Mouse (Mus musculus) ES-CJ7 (cell line): ENCODE results near the gene Adamts9.
A peak's percentile ranks its signal among the peaks of the same experiment; 100 is the strongest.

Experiments used
- DNase-seq: peaks from one replicate; pipeline ENCODE4 v3.0.0; 2011; ENCODE audit warnings: low read depth, low spot score

The Adamts9 gene

DNA sequence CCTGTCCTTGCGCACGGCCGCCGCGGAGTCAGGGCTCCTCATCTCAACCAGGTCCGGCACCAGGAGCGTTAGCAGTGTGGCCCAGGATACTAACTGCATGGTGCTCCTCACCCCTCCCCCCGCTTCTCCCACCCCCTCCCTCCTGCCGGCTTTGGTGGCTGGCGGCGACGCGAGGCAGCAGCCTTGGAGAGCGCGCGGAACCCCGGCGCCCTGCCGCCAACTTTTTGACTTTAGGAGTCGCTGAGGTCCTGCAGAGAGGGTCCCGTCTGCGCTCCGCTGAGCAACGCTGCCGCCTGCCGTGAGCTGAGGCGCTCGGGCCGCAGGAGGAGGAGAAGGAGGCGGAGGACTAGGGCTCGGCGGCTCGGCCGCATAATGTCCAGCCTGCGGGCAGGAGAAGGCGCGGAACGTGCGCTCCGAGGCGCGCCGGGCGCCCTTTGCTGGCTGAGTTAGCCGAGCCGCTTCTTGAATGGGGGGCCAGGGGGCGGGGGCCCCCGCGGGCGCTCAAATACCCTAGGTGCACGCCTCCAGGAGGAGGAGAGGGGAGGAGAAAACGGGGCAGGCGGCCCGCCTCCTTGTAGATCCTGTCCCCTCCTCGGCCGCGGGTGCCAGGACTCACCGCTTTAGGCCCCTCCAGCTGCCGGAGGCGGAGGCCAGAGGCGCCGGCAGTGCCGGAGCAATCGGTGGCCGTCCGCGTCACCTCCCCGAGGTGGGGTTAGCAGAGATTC lies at the start of gene Adamts9:
Gene Adamts9 (minus strand): TSS at position 436 of the 725 bp plus-strand sequence.
- DNase-seq, result peak; percentile 74

GRCm38 (mm10) chr6:92991616-92992015 lies 48.3 kb upstream of the Adamts9 start:
- no peak for DNase-seq

DNA sequence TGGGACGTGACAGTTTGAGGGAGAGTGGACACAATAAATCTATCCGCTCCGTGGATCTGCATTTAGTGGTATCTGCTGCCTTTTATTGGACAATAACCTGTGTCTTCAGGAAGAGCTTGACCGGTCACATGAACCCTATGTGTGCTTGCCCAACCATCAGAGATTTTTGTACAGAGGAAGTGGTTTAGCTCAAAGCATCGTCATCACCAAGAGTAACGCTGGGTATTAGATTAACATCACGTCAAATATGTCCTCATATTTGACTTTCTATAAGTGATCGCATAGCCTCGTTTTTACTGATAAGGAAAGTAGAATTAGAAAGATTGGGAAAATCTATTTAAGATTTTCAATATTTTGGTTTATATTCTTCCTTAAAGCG lies 45.3 kb upstream of the Adamts9 start:
- no peak for DNase-seq

GRCm38 (mm10) chr6:92987846-92988619 lies 44.7 kb upstream of the Adamts9 start:
- DNase-seq, result no peak

DNA sequence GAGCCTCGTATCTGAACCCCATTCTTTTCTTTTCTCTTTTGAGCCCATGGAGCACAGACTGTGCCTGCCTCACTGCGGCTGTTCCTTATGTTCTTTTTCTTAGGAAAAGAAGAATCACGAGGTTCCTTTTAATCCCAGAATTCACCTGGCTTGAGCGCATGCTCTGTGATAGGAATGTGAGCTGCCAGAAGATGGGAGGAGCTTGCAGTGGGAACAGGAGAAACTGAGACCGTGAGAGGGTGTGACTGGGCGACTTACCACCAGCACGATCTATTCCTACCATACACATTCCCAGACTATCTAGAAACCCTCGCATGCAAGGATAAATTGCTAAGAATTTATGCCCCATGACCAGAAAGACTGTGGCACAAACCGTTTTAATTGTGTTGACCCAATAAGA lies 44.1 kb upstream of the Adamts9 start:
- peak; percentile 14 for DNase-seq

- DNase-seq, result no peak
Measured at GRCm38 (mm10) chr6:92983421-92983820, 40.1 kb upstream of the Adamts9 start.

- no peak for DNase-seq
Measured at GRCm38 (mm10) chr6:92981451-92982186, 38.3 kb upstream of the Adamts9 start.

DNA sequence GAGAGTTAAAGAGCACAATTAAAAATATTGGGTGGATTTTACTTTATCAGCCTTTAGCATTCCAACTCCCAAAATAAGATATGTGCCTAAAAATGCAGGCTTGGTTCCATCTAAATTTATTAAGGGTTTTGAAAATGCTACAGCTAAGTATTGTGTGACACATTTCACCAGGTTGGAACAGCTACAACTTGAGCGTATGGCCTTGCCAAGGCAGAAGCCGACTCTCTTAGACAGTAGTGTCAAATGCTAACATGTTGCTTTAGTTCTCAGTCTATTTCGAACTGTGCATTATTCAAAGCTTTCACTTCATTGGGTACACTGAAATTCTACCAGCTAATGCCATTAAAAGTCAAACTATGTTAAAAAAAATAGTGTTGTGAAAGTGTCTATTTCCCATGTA lies 30.0 kb upstream of the Adamts9 start:
- DNase-seq, result no peak

DNA sequence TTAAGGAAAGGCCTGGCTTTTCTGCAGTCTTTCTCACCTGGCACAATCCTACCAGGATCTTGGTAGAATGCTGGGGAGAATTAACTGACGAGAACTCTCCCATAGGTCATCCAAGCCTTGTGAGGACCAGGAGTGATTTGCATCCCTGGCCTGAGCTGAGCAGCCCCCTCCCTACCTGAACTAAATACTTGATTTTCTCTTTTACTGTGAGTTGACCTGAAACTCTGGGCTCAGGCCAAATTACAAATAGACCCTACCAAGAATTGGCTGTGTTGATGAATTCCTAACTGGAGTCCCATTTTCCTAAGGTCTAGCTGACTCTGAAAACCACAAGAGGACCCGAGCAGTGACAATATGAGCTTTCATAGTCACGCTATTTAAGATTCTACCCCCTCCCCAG lies 25.4 kb upstream of the Adamts9 start:
- DNase-seq, result no peak

DNA sequence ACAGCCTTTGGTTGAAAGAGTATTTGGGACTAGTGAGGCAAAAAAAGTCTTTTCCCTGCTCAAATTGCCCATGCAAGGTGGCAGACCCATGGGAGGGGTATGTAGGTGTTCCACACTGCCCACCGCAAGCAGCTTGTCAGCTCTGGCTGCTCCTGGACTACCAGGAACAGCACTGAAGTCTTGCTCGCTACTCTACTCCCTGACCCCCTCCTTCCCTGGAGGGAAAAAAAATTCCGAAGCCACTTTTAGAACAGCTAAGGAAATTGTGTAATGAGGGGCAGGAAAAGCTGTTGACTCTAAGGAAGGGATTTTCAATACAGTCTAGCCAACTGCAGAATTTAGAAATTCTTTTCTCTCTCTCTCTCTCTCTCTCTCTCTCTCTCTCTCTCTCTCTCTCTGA lies 24.9 kb upstream of the Adamts9 start:
- DNase-seq, result no peak

GRCm38 (mm10) chr6:92962966-92963365 lies 19.7 kb upstream of the Adamts9 start:
- no peak for DNase-seq

DNA sequence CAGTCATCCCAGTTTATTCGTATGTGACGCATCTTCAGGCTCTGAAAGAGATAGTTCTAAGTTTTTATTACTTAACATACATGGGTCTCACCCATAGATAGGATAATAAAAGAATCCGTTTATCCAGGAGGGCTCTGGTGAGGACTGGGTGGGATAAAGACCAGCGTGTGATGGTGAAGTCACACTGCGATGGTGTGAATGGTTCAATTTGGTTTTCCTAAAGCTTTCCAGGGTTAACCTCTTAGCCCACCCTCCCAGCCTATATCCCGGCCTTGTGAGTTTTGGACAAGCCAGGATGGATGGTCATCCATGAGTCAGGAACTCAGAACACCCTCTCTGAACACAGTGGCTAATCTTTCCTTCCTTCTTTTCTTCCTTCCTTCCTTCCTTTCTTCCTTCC lies 17.7 kb upstream of the Adamts9 start:
- DNase-seq, result no peak

GRCm38 (mm10) chr6:92959416-92959815 lies 16.1 kb upstream of the Adamts9 start:
- no peak for DNase-seq

GRCm38 (mm10) chr6:92947337-92948042 lies 4.2 kb upstream of the Adamts9 start:
- DNase-seq, result peak; percentile 74

DNA sequence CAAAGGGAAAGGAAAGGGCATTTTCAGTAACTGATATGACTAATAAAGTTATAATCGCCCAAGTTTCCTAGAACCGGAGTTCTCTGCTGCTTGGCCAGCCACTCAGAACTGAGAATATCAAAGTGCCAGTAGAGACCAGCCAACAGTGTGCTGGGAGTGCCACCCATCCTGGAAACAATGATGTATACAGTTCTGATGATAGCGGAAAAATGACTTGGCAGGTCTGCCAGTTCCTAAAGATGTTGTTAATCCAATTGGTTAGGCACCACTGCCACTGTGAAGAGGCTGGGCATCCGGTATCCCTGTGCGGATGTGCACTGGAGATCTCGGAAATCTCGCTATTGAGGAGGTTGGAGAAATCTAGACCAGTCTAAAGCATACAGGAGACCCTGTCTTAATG lies 1.4 kb upstream of the Adamts9 start:
- no peak for DNase-seq

- DNase-seq, result peak; percentile 17
Measured at GRCm38 (mm10) chr6:92944048-92944685, 875 bp upstream of the Adamts9 start.

DNA sequence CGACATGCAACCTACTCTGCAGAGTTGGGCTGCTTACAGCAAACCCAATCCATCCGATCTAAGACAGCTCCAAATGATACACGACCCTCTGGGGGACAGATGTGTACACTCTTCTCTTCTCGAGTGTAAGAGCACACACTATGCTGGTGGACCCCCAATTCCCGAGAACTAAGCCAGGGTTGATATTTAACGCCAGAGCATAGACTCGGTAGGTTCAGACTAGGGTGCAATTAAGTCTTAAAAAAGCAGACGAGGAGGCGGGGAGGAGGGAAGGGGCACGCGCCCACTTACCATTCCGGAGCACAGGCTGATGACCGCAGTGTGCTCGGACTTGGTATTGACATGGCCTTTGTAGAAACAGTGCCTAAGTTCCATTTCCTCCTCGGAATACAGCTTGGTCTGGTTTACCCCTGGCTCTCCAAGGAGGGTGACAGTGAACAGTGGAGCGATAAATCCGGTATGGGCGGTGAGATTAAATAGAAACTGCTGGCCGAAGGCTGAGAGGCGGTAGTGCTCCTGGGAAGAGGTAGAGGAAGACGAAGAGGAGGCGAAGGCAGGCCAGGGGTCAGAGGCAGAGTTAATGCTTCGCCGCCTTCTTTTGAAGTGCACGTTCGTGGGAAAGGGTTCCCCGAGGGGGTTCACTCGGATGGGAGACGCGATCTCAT lies 1.4 kb downstream of the Adamts9 start:
- no peak for DNase-seq

DNA sequence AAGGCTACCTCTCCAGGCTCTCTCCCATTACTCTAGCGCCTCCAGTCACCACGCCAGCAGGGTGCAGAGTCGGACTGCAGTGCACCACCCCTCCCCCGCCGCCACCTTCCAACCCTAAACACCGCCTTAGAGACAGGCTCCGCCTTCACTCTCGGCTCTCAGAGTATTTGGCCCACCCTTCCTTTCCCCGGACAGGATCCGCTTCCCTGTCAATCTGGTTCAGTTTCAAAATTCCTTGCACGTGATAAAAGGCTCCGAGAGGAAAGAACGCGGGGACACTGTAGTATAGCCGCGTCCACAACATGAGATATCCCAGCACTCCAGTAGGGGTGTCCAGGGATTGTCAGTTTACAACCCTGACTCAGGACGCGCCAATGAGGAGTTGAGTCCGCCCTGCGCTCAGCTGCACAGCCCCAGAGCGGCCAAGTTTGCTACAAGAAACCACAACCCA lies 2.0 kb downstream of the Adamts9 start:
- peak; percentile 83 for DNase-seq

DNA sequence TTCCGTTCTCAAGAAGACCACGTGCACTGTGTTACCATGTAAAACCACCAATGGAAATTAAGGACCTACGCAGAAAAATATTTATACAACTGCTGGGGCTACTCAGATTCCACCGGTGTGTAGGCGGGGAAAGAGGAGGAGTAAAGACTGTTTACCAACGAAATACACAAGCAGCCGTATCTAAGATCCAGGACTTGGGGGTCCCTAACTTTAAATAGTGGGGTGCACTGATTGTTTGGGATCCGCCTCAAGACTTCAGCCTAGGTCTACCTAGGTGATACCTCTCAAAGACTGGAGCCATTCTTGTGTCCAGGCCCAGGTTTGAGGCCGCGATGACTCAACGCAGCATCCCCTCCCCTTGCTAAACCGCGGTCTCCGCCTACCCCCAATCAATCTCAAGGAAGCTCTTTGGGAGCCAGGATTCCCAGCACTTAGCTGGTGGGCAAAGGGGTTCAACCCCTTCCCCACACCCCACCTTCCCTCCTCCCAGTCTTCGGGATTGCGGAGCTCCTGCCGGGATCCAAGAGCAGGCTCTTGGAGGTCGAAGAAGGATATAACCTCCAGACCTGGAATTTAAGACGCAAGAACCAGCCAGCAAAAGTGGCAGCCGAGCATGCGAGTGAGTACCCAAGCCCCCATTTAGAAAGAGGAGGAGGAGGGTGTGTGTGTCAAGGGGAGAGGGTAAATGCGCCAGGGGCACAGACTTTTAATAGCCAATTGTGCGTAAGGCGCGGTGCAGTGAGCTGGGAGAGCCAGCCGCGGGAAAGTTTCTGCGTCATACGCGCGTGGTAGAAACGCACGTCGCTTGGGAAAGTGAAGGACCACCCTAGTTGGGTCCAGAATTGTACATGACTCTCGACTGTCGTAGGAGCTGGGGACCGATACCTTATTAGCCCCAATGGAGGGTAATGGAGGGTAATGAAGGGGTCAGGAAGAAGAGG lies 2.8 kb downstream of the Adamts9 start:
- peak; percentile 39 for DNase-seq

DNA sequence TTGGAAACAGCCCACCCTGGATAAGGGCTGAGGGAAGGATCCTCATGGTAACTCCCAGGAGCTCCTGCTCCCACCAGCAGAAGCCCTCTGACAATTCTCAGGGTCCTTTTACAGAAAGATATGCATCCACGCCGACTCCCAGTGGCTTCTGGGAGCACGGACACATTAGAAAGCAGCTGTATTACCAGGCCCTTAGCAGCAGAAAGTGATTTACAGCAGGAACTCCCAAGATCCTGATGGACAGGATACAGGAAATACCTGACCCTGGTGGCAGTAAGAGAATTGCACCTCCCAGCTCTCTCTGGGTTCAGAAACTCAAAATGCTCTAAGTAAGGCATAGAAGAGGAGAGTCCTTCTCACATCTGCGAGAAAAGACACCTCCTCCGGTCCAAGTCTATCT lies 15.0 kb downstream of the Adamts9 start:
- no peak for DNase-seq
